Mouse (Mus musculus) adrenal gland, postnatal 0 days (tissue): ENCODE results near the gene Lrfn1. TPM values are rescaled to one million over a fixed set of nuclear protein-coding genes. Genes with fewer than 3 reads are reported as not detected.

Experiments used
- polyA plus RNA-seq: library from polyadenylated mRNA; unstranded; fragments of >200 nt; fragmentation: Nextera tagmentation; extraction: Ambion mirVana; gene quantifications from 2 replicates; pipeline ENCODE4 v1.2.1, GENCODE M21; 2015

Gene Lrfn1
- 3.4 and 5.3 TPM in 2 replicates for polyA plus RNA-seq

DNA sequence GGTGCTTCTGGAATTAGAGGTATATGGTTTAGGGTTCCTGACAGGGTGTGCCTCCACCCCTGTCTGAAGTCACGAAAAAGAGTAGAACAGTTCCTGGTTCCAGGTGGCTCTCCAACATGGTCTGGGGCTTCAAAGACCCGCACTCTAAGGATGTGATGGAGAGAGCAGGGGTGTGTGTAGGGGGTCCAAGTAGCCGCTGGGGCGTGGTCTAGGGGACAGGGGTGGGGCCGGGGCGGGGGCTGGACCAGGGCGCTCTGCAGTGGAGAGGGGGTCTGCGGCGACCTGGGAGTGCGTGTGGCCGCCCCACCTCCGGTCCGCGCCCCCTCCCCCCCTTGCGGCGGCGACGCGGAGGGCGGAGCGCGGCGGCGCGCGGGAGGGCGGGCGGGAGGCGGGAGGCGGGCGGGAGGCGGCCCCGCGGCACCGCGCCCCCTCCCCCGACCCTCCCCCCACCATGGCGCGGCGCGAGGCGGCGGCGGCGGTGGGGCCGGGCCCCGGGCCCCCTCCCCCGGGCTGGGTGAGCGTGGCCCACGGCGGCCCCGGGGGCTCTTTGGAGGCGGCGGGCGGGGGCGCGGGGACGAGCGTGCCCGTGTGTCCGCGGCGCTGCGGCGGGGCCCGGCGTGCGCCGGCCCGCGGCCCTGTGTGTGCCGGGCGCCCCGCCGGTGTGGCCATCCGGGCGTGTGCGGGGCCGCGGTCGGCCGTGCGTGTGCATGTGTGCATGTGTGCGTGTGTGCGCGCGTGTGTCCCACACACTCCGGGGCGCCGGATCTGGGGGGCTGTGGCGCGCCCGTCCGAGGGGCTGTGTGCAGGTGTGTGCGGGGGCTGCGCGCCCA is at the start of gene Lrfn1:
Gene Lrfn1, plus strand, starts transcription at position 450 of the 830 bp plus-strand sequence.

DNA sequence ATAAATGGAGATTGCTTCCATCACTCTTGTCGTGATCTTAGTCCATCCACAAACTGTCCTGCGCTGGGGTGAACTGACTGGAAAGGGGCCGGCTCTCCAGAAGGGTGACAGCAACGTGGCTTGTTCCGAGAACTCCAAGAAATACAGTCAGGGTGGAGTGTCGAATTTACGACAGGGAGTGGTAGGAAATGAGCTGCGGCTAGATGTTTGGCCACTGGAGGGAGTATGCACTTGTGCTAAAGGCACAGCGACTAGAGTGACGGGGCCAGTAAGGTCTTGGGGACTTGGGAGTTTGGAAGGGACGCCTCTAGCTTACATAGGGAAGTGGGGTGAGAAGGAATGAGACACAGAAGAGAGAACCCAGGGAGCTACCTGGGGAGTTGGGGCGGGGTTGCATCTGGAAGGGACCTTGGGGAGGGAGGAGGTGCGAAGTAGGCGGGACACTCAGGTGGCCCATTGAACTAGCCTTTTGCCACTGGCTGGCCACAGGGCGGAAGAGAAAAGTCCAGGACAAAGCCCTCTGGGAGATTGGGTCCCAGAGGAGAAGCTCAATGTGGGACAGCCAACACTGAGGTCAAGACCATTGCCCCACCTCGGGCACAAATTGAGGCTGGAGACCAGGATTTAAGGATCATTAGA is 14.7 kb upstream of the Lrfn1 start, which contains the start of gene Gmfg:
Gene Gmfg, plus strand, starts transcription at position 516 of the 639 bp plus-strand sequence.

DNA sequence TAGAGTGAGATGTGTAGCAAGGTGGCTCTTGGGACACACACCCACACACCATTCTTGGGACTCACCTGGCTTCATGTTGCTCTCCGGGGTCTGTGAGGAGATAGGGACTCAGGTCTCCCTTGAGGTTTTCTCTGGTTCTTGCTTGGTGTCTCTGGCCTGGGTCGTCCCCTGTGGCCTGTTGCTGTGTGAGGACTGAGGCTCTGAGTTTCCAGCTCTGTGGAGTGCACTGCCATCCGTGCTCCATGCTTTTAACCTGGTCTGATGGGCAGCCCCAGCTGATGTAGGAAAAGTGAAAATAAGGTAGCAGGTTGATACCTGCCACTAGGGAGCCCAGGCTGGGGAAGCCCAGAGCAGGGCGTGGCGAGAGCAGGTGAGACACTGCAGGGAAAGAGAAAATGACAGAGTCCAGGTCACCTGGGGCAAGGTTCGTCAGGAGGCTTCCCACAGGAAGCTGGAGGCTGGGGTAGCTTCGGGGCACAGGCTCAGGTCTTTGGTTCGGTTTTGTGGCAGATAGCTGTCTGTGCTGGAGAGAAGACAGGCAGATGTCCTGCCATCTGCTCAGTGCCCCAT is 58.7 kb downstream of the Lrfn1 start, which contains the start of gene Ifnl2:
Gene Ifnl2, minus strand, starts transcription at position 51 of the 570 bp plus-strand sequence.

Other genes starting within 250 kb of the Lrfn1 start
- gene Eid2, start 184.1 kb upstream of the Lrfn1 start, polyA plus RNA-seq = 20.3 and 22.3 TPM in 2 replicates
- 15.7 and 23.4 TPM in 2 replicates for gene Eid2b, start 174.2 kb upstream of the Lrfn1 start, polyA plus RNA-seq
- 1.5 and 1.7 TPM in 2 replicates for gene Selenov, start 160.8 kb upstream of the Lrfn1 start, polyA plus RNA-seq
- 1.5 and 2.0 TPM in 2 replicates for gene Dll3, start 149.7 kb upstream of the Lrfn1 start, polyA plus RNA-seq
- gene Timm50, start 139.9 kb upstream of the Lrfn1 start, polyA plus RNA-seq = 84.5 and 101 TPM in 2 replicates
- 40.1 and 64.1 TPM in 2 replicates for gene Supt5, start 113.2 kb upstream of the Lrfn1 start, polyA plus RNA-seq
- gene Rps16, start 101.3 kb upstream of the Lrfn1 start, polyA plus RNA-seq = 936 and 1,000 TPM in 2 replicates
- gene Plekhg2, start 79.4 kb upstream of the Lrfn1 start, polyA plus RNA-seq = 14.1 and 19.6 TPM in 2 replicates
- 12.1 and 14.2 TPM in 2 replicates for gene Zfp36, start 71.7 kb upstream of the Lrfn1 start, polyA plus RNA-seq
- 45.3 and 51.7 TPM in 2 replicates for gene Med29, start 59.3 kb upstream of the Lrfn1 start, polyA plus RNA-seq
- 44.0 and 59.0 TPM in 2 replicates for gene Paf1, start 59.0 kb upstream of the Lrfn1 start, polyA plus RNA-seq
- gene Gmfg, start 14.5 kb upstream of the Lrfn1 start, polyA plus RNA-seq = 44.1 and 59.3 TPM in 2 replicates
- not detected in 2 replicates for gene Ifnl2, start 58.5 kb downstream of the Lrfn1 start, polyA plus RNA-seq
- gene Ifnl3, start 70.9 kb downstream of the Lrfn1 start, polyA plus RNA-seq = not detected in 2 replicates
- 0.26 and 0.57 TPM in 2 replicates for gene Sycn, start 88.9 kb downstream of the Lrfn1 start, polyA plus RNA-seq
- gene Nccrp1, start 95.3 kb downstream of the Lrfn1 start, polyA plus RNA-seq = 0.13 TPM in 1 of 2 replicates, not detected in the other
- 17.9 and 20.9 TPM in 2 replicates for gene Samd4b, start 146.2 kb downstream of the Lrfn1 start, polyA plus RNA-seq
- gene Pak4, start 146.2 kb downstream of the Lrfn1 start, polyA plus RNA-seq = 12.7 and 20.0 TPM in 2 replicates
- 0.17 TPM in 1 of 2 replicates, not detected in the other for gene Acp7, start 179.4 kb downstream of the Lrfn1 start, polyA plus RNA-seq
- 3.2 and 5.1 TPM in 2 replicates for gene Fbxo27, start 240.9 kb downstream of the Lrfn1 start, polyA plus RNA-seq